Mouse (Mus musculus) CH12.LX (cell line): ENCODE measurements around the gene Yae1d1. TPM values are rescaled to one million over a fixed set of nuclear protein-coding genes. Genes with fewer than 3 reads are reported as not detected.

Source experiments
- DNase-seq: peaks from one replicate; pipeline ENCODE4 v3.0.0-alpha.2; 2013; ENCODE audit errors: extremely low read depth
- H3K27ac ChIP-seq: 2 replicates; pipeline ENCODE4 v1.5.1; 2012; ENCODE audit warnings: low read depth, mild to moderate bottlenecking, control low read depth, moderate library complexity; ENCODE audit not compliant: insufficient read depth
- H3K27me3 ChIP-seq: replicated peaks from 2 replicates; pipeline ENCODE3; 2012; ENCODE audit warnings: inconsistent platforms
- H3K36me3 ChIP-seq, 2 experiments: replicated peaks in 1 of 2; 2 replicates each; pipeline versions ENCODE3 to v1.6.1; 2012; ENCODE audit warnings: inconsistent platforms in 1 of 2, low read length in 1 of 2, mild to moderate bottlenecking in 1 of 2, mixed read lengths in 1 of 2, moderate library complexity in 1 of 2; ENCODE audit not compliant: control insufficient read depth in 1 of 2, insufficient read depth in 1 of 2
- H3K4me1 ChIP-seq, 2 experiments: 2 replicates each; pipeline ENCODE4 v1.6.1; 2012; ENCODE audit warnings: inconsistent platforms in 1 of 2, moderate library complexity in 1 of 2; ENCODE audit not compliant: insufficient read depth in 2 of 2, control insufficient read depth in 1 of 2
- H3K4me2 ChIP-seq: 2 replicates; pipeline ENCODE4 v1.6.1; 2012; ENCODE audit warnings: low read depth, mild to moderate bottlenecking, control low read depth; ENCODE audit not compliant: poor library complexity, insufficient read depth, severe bottlenecking
- H3K4me3 ChIP-seq, 3 experiments: fragments of 150-350 bp in 1 of 3; sonication (generic) in 1 of 3; replicated peaks in 1 of 3; 2 replicates each; pipeline versions ENCODE3 to v1.5.1; 2011 to 2012; ENCODE audit warnings: low read depth in 2 of 3, low read length in 2 of 3, mild to moderate bottlenecking in 2 of 3, moderate library complexity in 2 of 3, control low read depth in 1 of 3, improper control_type of control experiment in 1 of 3, inconsistent platforms in 1 of 3, mixed read lengths in 1 of 3; ENCODE audit not compliant: poor library complexity in 1 of 3
- H3K79me2 ChIP-seq: replicated peaks from 2 replicates; pipeline ENCODE4 v1.6.1; 2012; ENCODE audit warnings: mild to moderate bottlenecking, moderate library complexity; ENCODE audit not compliant: control insufficient read depth, poor library complexity, insufficient read depth, severe bottlenecking; ENCODE audit errors: extremely low read depth
- H3K9ac ChIP-seq: 2 replicates; pipeline ENCODE4 v1.6.1; 2012; ENCODE audit warnings: low read depth, mild to moderate bottlenecking, control low read depth, moderate library complexity; ENCODE audit not compliant: insufficient read depth
- H3K9me3 ChIP-seq: replicated peaks from 2 replicates; pipeline ENCODE3; 2012; ENCODE audit warnings: low read length, inconsistent platforms, mixed read lengths
- BHLHE40 ChIP-seq: IDR thresholded peaks from 2 replicates; pipeline ENCODE4 v1.6.1; 2011; ENCODE audit warnings: mild to moderate bottlenecking, low read depth, low read length, improper control_type of control experiment
- CHD1 ChIP-seq: IDR thresholded peaks from 2 replicates; pipeline ENCODE4 v1.6.1; 2012; ENCODE audit warnings: low read depth, low read length, improper control_type of control experiment, inconsistent platforms
- CHD2 ChIP-seq: IDR thresholded peaks from 2 replicates; pipeline ENCODE4 v1.6.1; 2011; ENCODE audit warnings: low read length, improper control_type of control experiment
- CTCF ChIP-seq, 2 experiments: IDR thresholded peaks in 1 of 2; conservative IDR thresholded peaks in 1 of 2; 2 replicates each; pipeline ENCODE4 v1.5.1; 2011 to 2012; ENCODE audit warnings: low read depth in 2 of 2, low read length in 2 of 2, improper control_type of control experiment in 1 of 2, inconsistent platforms in 1 of 2, mild to moderate bottlenecking in 1 of 2, moderate library complexity in 1 of 2
- E2F4 ChIP-seq: IDR thresholded peaks from 2 replicates; pipeline ENCODE4 v1.6.1; 2011; ENCODE audit warnings: low read depth, low read length, improper control_type of control experiment; ENCODE audit not compliant: insufficient replicate concordance
- ELF1 ChIP-seq: IDR thresholded peaks from 2 replicates; pipeline ENCODE4 v1.6.1; 2014; ENCODE audit warnings: low read depth, mild to moderate bottlenecking, inconsistent platforms, low read length, improper control_type of control experiment
- ETS1 ChIP-seq: conservative IDR thresholded peaks from 2 replicates; pipeline ENCODE4 v1.6.1; 2012; ENCODE audit warnings: low read depth, mild to moderate bottlenecking, inconsistent platforms, low read length, improper control_type of control experiment, moderate library complexity
- GABPA ChIP-seq: IDR thresholded peaks from 2 replicates; pipeline ENCODE4 v1.6.1; 2012; ENCODE audit warnings: low read depth, low read length, improper control_type of control experiment, inconsistent platforms; ENCODE audit not compliant: insufficient replicate concordance
- HCFC1 ChIP-seq: IDR thresholded peaks from 2 replicates; pipeline ENCODE4 v1.6.1; 2012; ENCODE audit warnings: low read depth, mild to moderate bottlenecking, inconsistent platforms, low read length, improper control_type of control experiment
- IRF4 ChIP-seq: IDR thresholded peaks from 2 replicates; pipeline ENCODE4 v1.6.1; 2014; ENCODE audit warnings: low read depth, mild to moderate bottlenecking, inconsistent platforms, low read length, improper control_type of control experiment
- JUN ChIP-seq: IDR thresholded peaks from 2 replicates; pipeline ENCODE4 v1.6.1; 2011; ENCODE audit warnings: low read depth, mild to moderate bottlenecking, low read length, improper control_type of control experiment, moderate library complexity; ENCODE audit not compliant: insufficient read depth
- JUND ChIP-seq: conservative IDR thresholded peaks from 2 replicates; pipeline ENCODE4 v1.6.1; 2011; ENCODE audit warnings: low read depth, low read length, improper control_type of control experiment
- MAFK ChIP-seq: IDR thresholded peaks from 2 replicates; pipeline ENCODE4 v1.6.1; 2011; ENCODE audit warnings: low read length, improper control_type of control experiment; ENCODE audit not compliant: insufficient replicate concordance
- MAX ChIP-seq: IDR thresholded peaks from 2 replicates; pipeline ENCODE4 v1.6.1; 2011; ENCODE audit warnings: low read length, improper control_type of control experiment
- MEF2A ChIP-seq: IDR thresholded peaks from 2 replicates; pipeline ENCODE4 v1.6.1; 2014; ENCODE audit warnings: low read depth, mild to moderate bottlenecking, inconsistent platforms, low read length, improper control_type of control experiment, borderline replicate concordance
- MYC ChIP-seq: IDR thresholded peaks from 2 replicates; pipeline ENCODE4 v1.6.1; 2011; ENCODE audit warnings: low read depth, mild to moderate bottlenecking, improper control_type of control experiment, low read length
- NELFE ChIP-seq: IDR thresholded peaks from 2 replicates; pipeline ENCODE4 v1.6.1; 2011; ENCODE audit warnings: low read depth, low read length, improper control_type of control experiment
- NRF1 ChIP-seq: IDR thresholded peaks from 2 replicates; pipeline ENCODE4 v1.6.1; 2014; ENCODE audit warnings: low read depth, mild to moderate bottlenecking, inconsistent platforms, low read length, improper control_type of control experiment, moderate library complexity
- POLR2A ChIP-seq: IDR thresholded peaks from 2 replicates; pipeline ENCODE4 v1.6.1; 2011; ENCODE audit warnings: low read depth, mild to moderate bottlenecking, improper control_type of control experiment, low read length
- POLR2AphosphoS2 ChIP-seq: IDR thresholded peaks from 2 replicates; pipeline ENCODE4 v1.6.1; 2011; ENCODE audit warnings: low read depth, low read length, improper control_type of control experiment
- RAD21 ChIP-seq: IDR thresholded peaks from 2 replicates; pipeline ENCODE4 v1.6.1; 2011; ENCODE audit warnings: low read depth, mild to moderate bottlenecking, low read length, improper control_type of control experiment, moderate library complexity
- SIN3A ChIP-seq: IDR thresholded peaks from 2 replicates; pipeline ENCODE4 v1.6.1; 2012; ENCODE audit warnings: low read length, improper control_type of control experiment, inconsistent platforms
- SMC3 ChIP-seq: IDR thresholded peaks from 2 replicates; pipeline ENCODE4 v1.6.1; 2011; ENCODE audit warnings: low read depth, low read length, improper control_type of control experiment
- TCF12 ChIP-seq: IDR thresholded peaks from 2 replicates; pipeline ENCODE4 v1.6.1; 2014; ENCODE audit warnings: low read depth, mild to moderate bottlenecking, inconsistent platforms, low read length, improper control_type of control experiment
- USF1 ChIP-seq: IDR thresholded peaks from 2 replicates; pipeline ENCODE4 v1.6.1; 2014; ENCODE audit warnings: low read depth, mild to moderate bottlenecking, inconsistent platforms, low read length, improper control_type of control experiment
- USF2 ChIP-seq: conservative IDR thresholded peaks from 2 replicates; pipeline ENCODE4 v1.6.1; 2011; ENCODE audit warnings: low read depth, low read length, improper control_type of control experiment
- ZC3H11A ChIP-seq: IDR thresholded peaks from 2 replicates; pipeline ENCODE4 v1.6.1; 2012; ENCODE audit warnings: low read depth, mild to moderate bottlenecking, inconsistent platforms, low read length, improper control_type of control experiment
- ZKSCAN1 ChIP-seq: IDR thresholded peaks from 2 replicates; pipeline ENCODE4 v1.6.1; 2012; ENCODE audit warnings: low read depth, inconsistent platforms, low read length, improper control_type of control experiment, borderline replicate concordance
- ZMIZ1 ChIP-seq: IDR thresholded peaks from 2 replicates; pipeline ENCODE4 v1.6.1; 2012; ENCODE audit warnings: low read depth, mild to moderate bottlenecking, inconsistent platforms, low read length, improper control_type of control experiment
- ZNF384 ChIP-seq: IDR thresholded peaks from 2 replicates; pipeline ENCODE4 v1.6.1; 2012; ENCODE audit warnings: low read depth, low read length, improper control_type of control experiment, inconsistent platforms
- dilution Hi-C: fragments of 300-500 bp; cut with MboI; formaldehyde crosslinking; loops from 2 replicates; pipeline ENCODE4 v1.14.3; 2020; ENCODE audit warnings: low sequenced_read_pairs; ENCODE audit not compliant: extremely low pct_unique_long_range_greater_than_20kb, extremely low pct_ligation_motif_present
- in situ Hi-C: fragments of 300-500 bp; cut with MboI; formaldehyde crosslinking; loops from 3 replicates; pipeline ENCODE4 v1.14.3; 2019; ENCODE audit warnings: low sequenced_read_pairs, low pct_ligation_motif_present, low pct_unique_long_range_greater_than_20kb, mixed read lengths
- polyA plus RNA-seq: library from polyadenylated mRNA; unstranded; fragments of >175 nt; gene quantifications from 2 replicates; pipeline ENCODE4 v1.2.1, GENCODE M21; 2012; ENCODE audit warnings: low read depth; ENCODE audit not compliant: insufficient read length
- total RNA-seq, 2 experiments: library from RNA; depleted of rRNA; stranded (reverse); fragments of 300-350 nt in 1 of 2; fragments of >200 nt in 1 of 2; gene quantifications; 2 replicates each; pipeline ENCODE4 v1.2.3; 2012 to 2014

Yae1d1 gene
- total and polyA plus RNA-seq, 3 experiments: 18.7 to 54.3 (median 26.0) TPM

DNA sequence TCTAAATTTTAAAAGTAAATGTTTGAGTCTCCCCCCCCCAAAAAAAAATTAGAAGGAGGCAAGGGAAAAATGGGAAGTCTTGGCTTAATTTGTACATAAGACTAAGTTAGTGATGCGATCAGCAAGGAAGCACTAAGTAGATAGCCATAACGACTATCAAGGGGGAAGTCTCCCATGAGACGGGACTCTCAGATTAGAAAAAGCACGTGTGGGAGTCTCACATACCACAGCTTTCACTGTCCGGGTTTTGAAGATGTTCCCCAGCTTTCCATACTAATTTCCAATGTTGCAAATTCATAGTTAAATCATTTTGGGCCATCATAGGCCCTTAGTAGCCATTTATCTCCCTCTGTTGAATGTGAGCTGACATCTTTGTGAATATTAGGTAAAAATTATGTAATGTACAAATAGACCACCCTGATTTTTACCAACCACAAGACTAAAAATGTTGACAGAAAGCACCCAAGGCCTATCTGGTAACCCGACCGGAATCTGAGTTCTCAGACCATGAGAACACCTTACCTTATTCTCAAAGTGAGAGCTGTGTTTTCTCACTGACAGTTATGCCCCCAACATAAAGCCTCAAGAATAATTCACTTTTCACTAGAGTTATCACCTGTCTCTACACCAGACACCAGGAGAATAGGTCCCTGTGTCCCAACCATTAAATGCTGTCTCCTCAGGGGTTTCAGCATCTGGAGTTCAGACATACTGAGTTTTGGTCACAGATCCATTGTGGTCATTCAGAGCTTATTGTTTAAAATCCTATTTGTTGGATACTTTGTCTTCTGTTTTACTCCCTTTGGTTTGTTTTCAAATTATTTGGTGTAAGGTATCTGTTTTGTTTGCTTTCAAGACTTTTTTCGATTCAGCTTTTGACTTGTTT is 16.1 kb downstream of the Yae1d1 start:
- dilution Hi-C loops: no loop called here
- H3K4me3 ChIP-seq: no peak overlapping the region
- peak; percentile 35 for DNase-seq

DNA sequence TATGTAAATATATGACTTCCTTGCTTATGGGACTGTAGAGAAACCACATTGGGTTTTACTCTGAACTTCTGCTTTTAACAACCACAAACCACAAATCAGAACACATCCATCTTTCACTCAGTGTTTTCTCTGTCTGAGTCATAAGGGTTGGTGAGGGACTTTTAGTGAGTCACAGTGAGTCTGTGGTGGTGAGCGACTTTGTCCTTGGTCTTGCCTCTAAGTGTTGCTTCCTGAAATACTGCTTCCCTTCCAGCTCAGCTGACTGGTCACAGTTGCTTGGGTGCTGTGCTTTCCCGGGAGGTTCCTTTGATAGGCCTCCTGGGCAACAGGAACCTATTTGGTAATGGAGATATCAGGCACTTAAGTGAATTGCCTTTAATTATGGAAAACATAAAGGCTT is 17.3 kb downstream of the Yae1d1 start:
- Histone ChIP-seq H3K4me2 (peak overlapping the region; percentile 88), H3K27ac (no peak overlapping the region), H3K9me3 (peaks cover 11% of the 10 kb centered on the region), H3K36me3 (peaks cover 0 to 6% of the 10 kb centered on the region in 2 experiments), H3K27me3 (peaks cover 12% of the 10 kb centered on the region), H3K4me1 (peaks cover 2 to 23% of the 10 kb centered on the region in 2 experiments; a peak in 3 of 4 replicates), H3K79me2 (no peaks in the 10 kb centered on the region), H3K9ac (no peak overlapping the region), H3K4me3 (no peak overlapping the region)
- dilution Hi-C loops (no loop called here), in situ Hi-C loops (loop anchor here (10.0 to 25.0 kb wide), 2 partner anchors 141 to 239 kb away; no protein-coding TSS in a partner anchor)
- peak; percentile 94 for DNase-seq
- TF ChIP-seq MEF2A (peak; percentile 92), POLR2AphosphoS2 (no peak), JUND (peak; percentile 99), CHD1 (no peak), MAX (no peak; the same call in none of the 2 replicates), USF2 (no peak), E2F4 (no peak), ELF1 (peak; percentile 53; the same call in 1 of the 2 replicates), POLR2A (no peak), ZC3H11A (no peak), USF1 (no peak), ZKSCAN1 (no peak), NRF1 (no peak), NELFE (no peak), ETS1 (peak; percentile 98), ZMIZ1 (no peak), BHLHE40 (peak; percentile 94), RAD21 (no peak), SIN3A (peak; percentile 93), GABPA (no peak), ZNF384 (no peak), IRF4 (peak; percentile 99), MAFK (peak; percentile 97), MYC (peak; percentile 87), CHD2 (peak; percentile 89), SMC3 (no peak), CTCF (conservative IDR thresholded peaks at IDR 0.05 in 1 of 2, IDR thresholded peaks at IDR 0.05 in 1 of 2; ENCODE audit: low read depth in 2 of 2, low read length in 2 of 2) (no peak), HCFC1 (no peak; the same call in 1 of the 2 replicates), JUN (peak; percentile 98)

More for the DNA sequence above, 16.1 kb downstream of the Yae1d1 start:
- Histone ChIP-seq H3K36me3 (peaks cover 2 to 13% of the 10 kb centered on the region in 2 experiments), H3K27me3 (peaks cover 12% of the 10 kb centered on the region), H3K27ac (no peak overlapping the region), H3K9me3 (peaks cover 11% of the 10 kb centered on the region), H3K4me1 (peaks cover 2 to 23% of the 10 kb centered on the region in 2 experiments; a peak in 3 of 4 replicates), H3K9ac (no peak overlapping the region), H3K79me2 (no peaks in the 10 kb centered on the region), H3K4me2 (peak overlapping the region; percentile 61; the same call in 1 of the 2 replicates)
- TF ChIP-seq MAX (peak; percentile 58; the same call in 1 of the 2 replicates), MYC (peak; percentile 32; the same call in 1 of the 2 replicates), TCF12 (no peak), BHLHE40 (peak; percentile 84)
- in situ Hi-C loops: loop anchor here (10.0 to 25.0 kb wide), 2 partner anchors 142 to 240 kb away; no protein-coding TSS in a partner anchor
